Mouse (Mus musculus): ENCODE data around the gene Myo15. TPM values are rescaled to one million over a fixed set of nuclear protein-coding genes. Genes with fewer than 3 reads are reported as not detected.

The Myo15 gene
- polyA plus RNA-seq (2021; fragmentation: Nextera tagmentation): 0.04 and 0.06 TPM in 2 replicates
- long read RNA-seq, experiment 1, partial matches to known transcripts: 1 of 1 reads
- long read RNA-seq, experiment 1, other reads (novel, unspliced or antisense): 0 of 1 reads
- long read RNA-seq, experiment 2: 0 reads

GRCm38 (mm10) chr11:60469039-60469438 lies at the start of gene Myo15:
Gene Myo15 (plus strand): TSS chr11:60469339.

GRCm38 (mm10) chr11:60454080-60454744 lies 14.9 kb upstream of the Myo15 start, which contains the start of gene Drg2:
Gene Drg2 (plus strand): TSS chr11:60454591.

GRCm38 (mm10) chr11:60536180-60536858 lies 67.2 kb downstream of the Myo15 start, which contains the start of gene Alkbh5:
Gene Alkbh5 (plus strand): TSS chr11:60536381.

Other genes with a start within 250 kb of the Myo15 start
- gene Srebf1, start 246.8 kb upstream of the Myo15 start, polyA plus RNA-seq (2021; fragmentation: Nextera tagmentation): 15.7 and 16.7 TPM in 2 replicates
- gene Tom1l2, start 116.4 kb upstream of the Myo15 start, polyA plus RNA-seq (2021; fragmentation: Nextera tagmentation): 66.6 and 71.8 TPM in 2 replicates
- gene Drc3, start 116.0 kb upstream of the Myo15 start, polyA plus RNA-seq (2021; fragmentation: Nextera tagmentation): 9.0 and 12.4 TPM in 2 replicates
- gene Gid4, start 52.2 kb upstream of the Myo15 start, polyA plus RNA-seq (2021; fragmentation: Nextera tagmentation): 35.2 and 42.9 TPM in 2 replicates
- 23.8 and 25.6 TPM in 2 replicates for gene Atpaf2, start 50.9 kb upstream of the Myo15 start, polyA plus RNA-seq (2021; fragmentation: Nextera tagmentation)
- 54.6 and 59.3 TPM in 2 replicates for gene Drg2, start 14.7 kb upstream of the Myo15 start, polyA plus RNA-seq (2021; fragmentation: Nextera tagmentation)
- 25.1 and 36.0 TPM in 2 replicates for gene Alkbh5, start 67.0 kb downstream of the Myo15 start, polyA plus RNA-seq (2021; fragmentation: Nextera tagmentation)
- 16.5 and 17.0 TPM in 2 replicates for gene Llgl1, start 230.4 kb downstream of the Myo15 start, polyA plus RNA-seq (2021; fragmentation: Nextera tagmentation)